Comparison of ENCODE assay signal across 8 mouse cellular contexts in the genomic region with DNA sequence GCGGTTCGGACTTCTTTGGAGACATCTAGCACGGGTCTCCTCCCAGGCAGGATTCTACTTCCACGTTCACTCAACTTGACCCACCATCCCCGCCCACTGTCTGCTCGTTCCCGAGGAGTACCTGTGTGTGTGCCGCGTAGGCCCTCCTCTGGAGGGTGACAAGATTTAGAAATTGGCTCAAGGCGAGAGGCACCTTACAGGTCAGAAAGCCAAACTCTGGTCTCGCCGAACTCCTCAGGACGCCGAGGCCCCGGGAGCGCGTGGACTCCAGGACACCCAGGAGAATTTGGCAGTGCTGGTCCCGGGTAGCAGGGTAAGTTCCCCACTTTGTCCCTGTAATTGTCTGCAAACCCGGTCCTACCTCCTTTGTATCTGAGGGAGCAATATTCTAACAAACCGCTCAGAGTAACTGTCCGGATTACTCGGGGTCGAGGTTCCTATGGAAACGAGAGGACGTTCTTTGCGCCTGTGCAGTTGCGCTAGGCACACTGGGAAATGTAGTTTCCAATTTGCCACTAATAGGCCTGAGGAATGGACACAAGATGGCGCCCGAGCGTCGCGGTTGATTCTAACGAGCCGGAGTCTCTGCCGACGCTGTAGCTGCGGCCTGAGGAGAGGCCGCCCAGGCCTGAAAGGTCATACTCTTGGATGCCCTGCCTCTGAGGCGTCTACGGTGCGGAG. TPM values are rescaled to one million over a fixed set of nuclear protein-coding genes. Genes with fewer than 3 reads are reported as not detected.
DNase-seq lines count a peak whose midpoint lies in the region; ATAC-seq and TF ChIP-seq lines count a peak whose summit lies in the region.

No protein-coding gene starts in this region.

- no peak for TF ChIP-seq POLR2A in ES-Bruce4 (IDR thresholded peaks at IDR 0.05; ENCODE audit: insufficient read depth, low read length)

- peak; percentile 90 for TF ChIP-seq CTCF in ES-Bruce4 (IDR thresholded peaks at IDR 0.05; ENCODE audit: low read depth, low read length)

- intact Hi-C loops in heart, postnatal 14 days (cut with DNase I) = loop anchor here (2.0 kb wide), 1 partner anchor 159 kb away; no protein-coding TSS in a partner anchor

- no peaks in the 10 kb centered on the region for H3K4me1 ChIP-seq in ES-Bruce4 (ENCODE audit: control insufficient read depth, insufficient read depth, low read length)
- H3K4me1 ChIP-seq in forebrain, embryonic 14.5 days (ENCODE audit: control insufficient read depth, insufficient read depth, low read length) = no peaks in the 10 kb centered on the region
- H3K4me1 ChIP-seq in neural tube, embryonic 15.5 days = peaks cover 14% of the 10 kb centered on the region

- H3K27me3 ChIP-seq in ES-Bruce4 (ENCODE audit: control insufficient read depth, insufficient read depth, low read length, poor library complexity, severe bottlenecking) = no peaks in the 10 kb centered on the region
- H3K27me3 ChIP-seq in forebrain, embryonic 14.5 days (replicated peaks; ENCODE audit: control insufficient read depth, insufficient read depth, low read length) = no peaks in the 10 kb centered on the region
- no peaks in the 10 kb centered on the region for H3K27me3 ChIP-seq in neural tube, embryonic 15.5 days (replicated peaks)

- peak overlapping the region; percentile 91 for H3K4me2 ChIP-seq in forebrain, embryonic 14.5 days (ENCODE audit: low read length)
- peak overlapping the region; percentile 90 for H3K4me2 ChIP-seq in neural tube, embryonic 15.5 days

- H3K9me3 ChIP-seq in ES-Bruce4 (replicated peaks; ENCODE audit: control insufficient read depth, insufficient read depth, low read length, poor library complexity, severe bottlenecking) = no peaks in the 10 kb centered on the region
- H3K9me3 ChIP-seq in forebrain, embryonic 14.5 days (replicated peaks; ENCODE audit: control insufficient read depth, low read length) = no peaks in the 10 kb centered on the region
- H3K9me3 ChIP-seq in neural tube, embryonic 15.5 days (replicated peaks) = no peaks in the 10 kb centered on the region

- peak; percentile 91 for ATAC-seq in cerebellum, adult (ENCODE audit: insufficient number of reproducible peaks, low FRiP score, low TSS enrichment)
- ATAC-seq in forebrain, embryonic 14.5 days = peak; percentile 95
- ATAC-seq in neural tube, embryonic 15.5 days (ENCODE audit: low FRiP score) = peak; percentile 90

- peak overlapping the region; percentile 20 for H3K9ac ChIP-seq in ES-Bruce4 (ENCODE audit: low read depth, poor library complexity, severe bottlenecking)
- peak overlapping the region; percentile 71 for H3K9ac ChIP-seq in forebrain, embryonic 14.5 days (ENCODE audit: low read length)
- peak overlapping the region; percentile 54 for H3K9ac ChIP-seq in neural tube, embryonic 15.5 days (replicated peaks)

- DNase-seq in forebrain, embryonic 14.5 days (ENCODE audit: low spot score) = peak; percentile 98
- DNase-seq in heart, postnatal 14 days = peak; percentile 92 to 94
- DNase-seq in layer of hippocampus, adult 11-12 months (ENCODE audit: low spot score) = peak; percentile 96
- peak; percentile 93 to 94 for DNase-seq in lung, adult 18-20 months
- DNase-seq in testis, postnatal 14 days (ENCODE audit: low spot score) = peak; percentile 91

- H3K27ac ChIP-seq in ES-Bruce4 (ENCODE audit: insufficient read depth, low read length) = no peak overlapping the region
- no peak overlapping the region for H3K27ac ChIP-seq in forebrain, embryonic 14.5 days (ENCODE audit: low read depth, low read length)
- H3K27ac ChIP-seq in neural tube, embryonic 15.5 days (replicated peaks) = peak overlapping the region; percentile 66; the same call in 1 of the 2 replicates

- peak overlapping the region; percentile 69 for H3K4me3 ChIP-seq in ES-Bruce4 (ENCODE audit: low read depth, low read length)
- peak overlapping the region; percentile 60 for H3K4me3 ChIP-seq in forebrain, embryonic 14.5 days (ENCODE audit: low read depth, low read length)
- peak overlapping the region; percentile 63 for H3K4me3 ChIP-seq in neural tube, embryonic 15.5 days (replicated peaks)

- no peaks in the 10 kb centered on the region for H3K36me3 ChIP-seq in ES-Bruce4 (ENCODE audit: control insufficient read depth, insufficient read depth, low read length, poor library complexity, severe bottlenecking)
- H3K36me3 ChIP-seq in forebrain, embryonic 14.5 days (ENCODE audit: control insufficient read depth, insufficient read depth, low read length) = no peaks in the 10 kb centered on the region
- H3K36me3 ChIP-seq in neural tube, embryonic 15.5 days = no peaks in the 10 kb centered on the region

- TF ChIP-seq EP300 in ES-Bruce4 (IDR thresholded peaks at IDR 0.05; ENCODE audit: insufficient read depth, low read depth, low read length) = 0 out of 2 replicates have a peak, but pooled peaks have one; percentile 52

- WGBS in forebrain, embryonic 14.5 days = under 1% methylated on average over 41 of the region's 41 CpGs
- under 1% methylated on average over 41 of the region's 41 CpGs for WGBS in neural tube, embryonic 15.5 days

RNA-seq across cellular contexts. Expression of gene Ssh3, which starts 11.6 kb away (rescaled TPM):
- polyA plus RNA-seq in ES-Bruce4 (2011; ENCODE audit: insufficient read depth, insufficient read length, low read depth, missing spikeins) = 8.5 and 9.2 TPM in 2 replicates
- polyA plus RNA-seq in forebrain, embryonic 14.5 days (2014; fragmentation: Nextera tagmentation; extraction: Ambion mirVana) = 4.0 and 4.3 TPM in 2 replicates
- 1 to 10 TPM; 7.2 to 9.9 TPM for total RNA-seq in heart, postnatal 14 days (2021)
- 19.8 TPM in 2 replicates for polyA plus RNA-seq in neural tube, embryonic 15.5 days (2015; fragmentation: Nextera tagmentation; extraction: Ambion mirVana)

RNA-seq across cellular contexts. Expression of gene Ankrd13d, which starts 25.6 kb away (rescaled TPM):
- polyA plus RNA-seq in ES-Bruce4 (2011; ENCODE audit: insufficient read depth, insufficient read length, low read depth, missing spikeins) = 4.9 and 6.5 TPM in 2 replicates
- 16.3 and 23.9 TPM in 2 replicates for polyA plus RNA-seq in forebrain, embryonic 14.5 days (2014; fragmentation: Nextera tagmentation; extraction: Ambion mirVana)
- total RNA-seq in heart, postnatal 14 days (2021) = 1 to 10 TPM; 1.0 to 1.4 TPM
- 63.0 and 75.4 TPM in 2 replicates for polyA plus RNA-seq in neural tube, embryonic 15.5 days (2015; fragmentation: Nextera tagmentation; extraction: Ambion mirVana)

RNA-seq across cellular contexts. Expression of gene Pold4, which starts 25.7 kb away (rescaled TPM):
- 21.9 and 26.7 TPM in 2 replicates for polyA plus RNA-seq in ES-Bruce4 (2011; ENCODE audit: insufficient read depth, insufficient read length, low read depth, missing spikeins)
- polyA plus RNA-seq in forebrain, embryonic 14.5 days (2014; fragmentation: Nextera tagmentation; extraction: Ambion mirVana) = 17.6 and 19.0 TPM in 2 replicates
- total RNA-seq in heart, postnatal 14 days (2021) = 10 to 100 TPM in 1 of 2 experiments, 1 to 10 TPM in 1; 9.5 to 10.8 TPM
- polyA plus RNA-seq in neural tube, embryonic 15.5 days (2015; fragmentation: Nextera tagmentation; extraction: Ambion mirVana) = 24.7 and 28.0 TPM in 2 replicates

RNA-seq across cellular contexts. Expression of gene AC109138.7, which starts 43.2 kb away (rescaled TPM):
- polyA plus RNA-seq in ES-Bruce4 (2011; ENCODE audit: insufficient read depth, insufficient read length, low read depth, missing spikeins) = not detected in 2 replicates
- polyA plus RNA-seq in forebrain, embryonic 14.5 days (2014; fragmentation: Nextera tagmentation; extraction: Ambion mirVana) = not detected in 2 replicates
- total RNA-seq in heart, postnatal 14 days (2021) = not detected
- polyA plus RNA-seq in neural tube, embryonic 15.5 days (2015; fragmentation: Nextera tagmentation; extraction: Ambion mirVana) = not detected in 2 replicates

RNA-seq across cellular contexts. Expression of gene Clcf1, which starts 43.3 kb away (rescaled TPM):
- polyA plus RNA-seq in ES-Bruce4 (2011; ENCODE audit: insufficient read depth, insufficient read length, low read depth, missing spikeins) = 1.5 and 1.8 TPM in 2 replicates
- 0.61 and 0.85 TPM in 2 replicates for polyA plus RNA-seq in forebrain, embryonic 14.5 days (2014; fragmentation: Nextera tagmentation; extraction: Ambion mirVana)
- 1 to 10 TPM; 1.6 to 2.0 TPM for total RNA-seq in heart, postnatal 14 days (2021)
- 0.78 and 2.2 TPM in 2 replicates for polyA plus RNA-seq in neural tube, embryonic 15.5 days (2015; fragmentation: Nextera tagmentation; extraction: Ambion mirVana)

Comparison
In these comparisons a context has a peak if more than half of its experiments do, and no peak if none do; other contexts are left out.
1. H3K9ac ChIP-seq: peak in every context shown above with its lines; median percentile 71 in forebrain, embryonic 14.5 days; 54 in neural tube, embryonic 15.5 days; 20 in ES-Bruce4.